Mouse (Mus musculus) kidney, adult 9 months (tissue): Measurements from ENCODE around the gene Lasp1.

Source experiments
- DNase-seq: peaks from one replicate; pipeline ENCODE4 v3.0.0; 2022

The Lasp1 gene

GRCm38 (mm10) chr11:97883542-97883917 is 84.7 kb downstream of the Lasp1 start:
- peak; percentile 70 for DNase-seq

GRCm38 (mm10) chr11:97883918-97884600 is 85.3 kb downstream of the Lasp1 start, which contains the start of gene Fbxo47:
Gene Fbxo47 (minus strand): TSS chr11:97884154.
- peak; percentile 99 for DNase-seq

DNA sequence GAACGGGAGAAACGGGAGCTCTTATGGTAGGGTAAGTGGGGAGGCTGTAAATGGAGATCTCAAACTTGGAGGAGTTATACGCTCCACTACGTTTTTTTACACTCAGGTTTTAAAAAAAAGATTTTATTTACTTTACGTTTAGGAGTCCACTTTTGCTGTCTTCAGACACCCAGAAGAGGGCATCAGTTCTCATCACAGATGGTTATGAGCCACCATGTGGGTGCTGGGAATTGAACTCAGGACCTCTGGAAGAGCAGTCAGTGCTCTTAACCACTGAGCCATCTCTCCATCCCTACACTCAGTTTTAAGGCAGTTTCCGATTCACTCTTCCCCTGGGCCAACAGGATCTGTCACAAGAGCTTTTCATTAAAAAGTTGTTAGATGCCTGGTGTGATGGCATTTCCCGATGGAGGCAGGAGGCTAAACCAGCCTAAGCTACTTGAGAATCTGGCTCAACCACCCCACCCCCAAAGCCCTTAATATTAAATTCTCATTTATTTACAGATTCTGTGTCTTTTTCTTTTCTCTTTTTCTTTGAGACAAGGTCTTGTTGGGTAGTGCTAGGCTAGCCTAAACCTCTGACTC is 85.9 kb downstream of the Lasp1 start:
- no peak for DNase-seq

DNA sequence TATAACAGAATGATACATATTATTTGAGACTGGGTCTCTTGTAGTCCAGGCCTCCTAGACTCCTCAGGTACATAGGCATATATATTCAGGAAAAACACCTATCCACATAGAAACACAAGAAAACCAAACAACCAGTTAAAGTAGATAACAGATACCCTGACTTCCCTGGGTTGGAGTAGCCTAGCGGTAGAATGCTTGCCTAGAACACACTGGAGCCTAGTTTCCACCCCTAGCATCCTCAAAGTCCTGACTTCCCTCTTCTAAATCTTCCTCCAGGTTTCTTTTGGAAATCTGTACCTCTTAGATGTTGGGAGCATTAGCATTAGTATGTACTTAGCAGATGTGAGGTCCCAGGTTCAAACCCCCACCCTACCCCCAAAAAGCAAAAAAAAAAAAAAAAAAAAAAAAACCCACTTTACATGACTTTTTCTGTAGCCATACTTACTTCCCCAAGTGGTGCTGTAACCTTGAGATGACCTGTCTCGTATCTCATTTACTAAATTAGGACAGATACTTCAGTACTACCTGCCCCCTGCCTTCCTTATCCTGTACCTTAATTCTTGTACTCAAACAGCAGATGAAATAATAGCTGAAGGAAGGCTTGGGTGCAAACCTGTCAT is 86.6 kb downstream of the Lasp1 start:
- DNase-seq = no peak
